Mouse (Mus musculus) urinary bladder, postnatal 25 days (tissue): ENCODE results near the gene Vmn1r11.

ENCODE experiments used
- DNase-seq: peaks from one replicate; pipeline ENCODE4 v3.0.0; 2022; ENCODE audit warnings: low spot score

Gene Vmn1r11

GRCm38 (mm10) chr6:57133155-57133554 lies at the start of gene Vmn1r11:
Gene Vmn1r11 (plus strand): TSS chr6:57133455.
- no peak for DNase-seq

GRCm38 (mm10) chr6:57106358-57106757 lies 26.9 kb upstream of the Vmn1r11 start:
- no peak for DNase-seq

DNA sequence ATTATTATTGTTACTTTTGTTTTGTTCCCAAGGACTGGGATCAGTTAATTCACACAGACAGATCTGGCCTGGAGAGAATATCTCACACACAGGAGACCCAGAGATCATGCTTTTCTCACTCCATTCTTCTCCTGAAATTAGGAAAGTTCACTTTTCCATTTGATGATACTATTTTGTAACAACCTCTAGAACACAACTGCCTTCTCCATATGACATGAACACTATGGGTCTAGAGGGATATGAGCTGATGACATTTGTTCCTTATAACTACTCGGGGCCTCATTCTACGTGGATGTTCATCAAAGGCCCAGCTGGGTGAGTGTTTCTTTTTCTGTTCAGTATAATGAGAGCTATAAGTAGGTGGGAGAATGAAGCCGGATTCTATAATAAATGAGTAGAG lies 24.1 kb upstream of the Vmn1r11 start, which contains the start of gene Vmn1r10:
Vmn1r10 (plus strand) TSS at position 301 of the 400 bp plus-strand sequence.
- no peak for DNase-seq

DNA sequence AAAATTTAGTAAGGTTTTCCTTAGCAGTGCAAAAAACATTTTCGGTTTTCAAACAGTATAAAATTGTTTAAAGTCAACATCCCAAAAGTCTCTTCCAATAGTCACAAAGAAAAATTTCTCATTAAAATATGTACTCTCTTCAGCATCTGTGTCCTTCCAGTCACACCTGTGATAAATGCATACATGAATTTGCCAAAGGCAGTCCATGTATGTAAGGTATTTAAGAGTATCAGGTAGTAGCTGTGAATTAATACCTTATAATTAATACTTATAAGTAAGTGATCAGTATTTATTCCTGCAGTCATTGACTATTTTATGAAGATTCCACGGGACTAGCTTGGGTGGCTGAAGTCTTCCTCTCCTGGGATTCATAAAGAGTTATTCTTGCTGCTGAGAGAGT lies 23.4 kb downstream of the Vmn1r11 start, which contains the start of gene Vmn1r12:
Vmn1r12 (plus strand) TSS at position 301 of the 400 bp plus-strand sequence.
- DNase-seq = no peak
